Mouse (Mus musculus) induced T-regulatory cell, adult 2 months (primary cell): Measurements from ENCODE around the gene Vmn2r105.

ENCODE experiments used
- DNase-seq: peaks from one replicate; pipeline ENCODE4 v3.0.0-alpha.2; 2012; ENCODE audit warnings: low read depth

The Vmn2r105 gene

DNA sequence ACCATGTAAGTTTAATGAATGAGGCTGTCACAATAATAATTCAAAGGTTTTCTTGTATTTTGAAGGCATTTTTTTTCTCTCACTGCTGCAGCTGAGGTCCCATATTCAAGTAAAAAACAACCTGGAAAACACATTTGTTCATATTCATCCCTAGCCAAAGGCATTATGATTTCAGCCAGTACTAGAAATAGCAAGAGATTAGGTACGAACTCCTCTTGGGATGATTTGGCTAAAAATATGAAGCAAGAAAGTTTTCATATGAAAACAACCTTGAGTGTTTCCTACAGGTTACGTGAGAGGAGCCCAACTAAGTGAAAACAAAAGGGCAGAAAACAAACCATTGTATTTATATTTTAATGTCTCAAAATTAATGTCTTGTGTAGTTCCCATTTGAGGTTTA lies at the start of gene Vmn2r105:
Vmn2r105 (minus strand) TSS at position 101 of the 400 bp plus-strand sequence.
- DNase-seq, result no peak

DNA sequence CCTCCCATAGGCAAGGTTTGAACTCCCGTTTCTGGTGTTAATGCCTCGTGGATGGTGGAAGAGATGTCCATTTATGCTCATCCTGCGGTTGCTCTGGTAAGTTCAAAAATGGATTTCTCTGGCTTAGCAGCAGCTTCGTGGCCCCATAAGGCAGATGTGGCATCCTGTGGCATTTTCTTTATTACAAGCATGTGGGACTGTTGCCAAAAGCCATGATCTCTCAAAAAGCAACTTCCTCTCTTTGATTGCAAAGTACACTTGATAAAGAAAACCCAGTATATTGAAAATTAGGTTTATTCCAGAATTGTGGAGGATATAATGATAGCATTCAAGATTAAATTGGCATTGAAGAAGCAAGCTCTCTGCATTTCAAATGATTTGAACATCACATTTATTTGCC lies 20.7 kb upstream of the Vmn2r105 start:
- DNase-seq, result no peak

DNA sequence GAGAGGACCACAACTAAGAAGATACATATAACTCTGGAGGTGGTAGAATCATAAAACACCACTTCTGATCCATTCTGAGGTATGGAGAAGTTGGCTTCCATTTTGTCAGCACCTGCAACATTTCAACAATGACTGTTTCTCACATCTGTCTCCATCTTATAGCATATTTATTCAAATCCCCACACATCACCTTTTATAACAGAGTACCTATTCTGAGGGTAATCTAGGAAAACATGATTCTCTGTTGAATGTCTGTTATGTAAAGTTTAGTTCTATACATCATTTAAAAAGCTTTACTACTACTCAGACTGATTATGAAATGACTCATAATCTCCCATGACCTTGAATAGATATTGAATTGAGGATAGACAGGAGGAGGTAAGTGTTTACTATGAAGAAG lies 51.9 kb downstream of the Vmn2r105 start, which contains the start of gene Fpr-rs6:
Fpr-rs6 (minus strand) TSS at position 101 of the 400 bp plus-strand sequence.
- DNase-seq, result no peak
